Mouse (Mus musculus) embryonic facial prominence, embryonic 11.5 days (tissue): ENCODE measurements at regions not wholly inside any gene's neighbourhood (a gene's known extent, or its start where the extent isn't known, plus 50 kb on each side); places are given as distances from the start of the nearest gene placed in this dataset.
A peak's percentile ranks its signal among the peaks of the same experiment; 100 is the strongest.

Experiments
- ATAC-seq: fragments of 200-750 bp; cut with Nextera tagmentation; replicated peaks from 2 replicates; pipeline ENCODE4 v1.8.0; 2017; ENCODE audit warnings: low read depth; ENCODE audit not compliant: insufficient number of reproducible peaks, low FRiP score, low TSS enrichment
- DNase-seq: peaks from one replicate; pipeline ENCODE4 v3.0.0-alpha.2; 2015; ENCODE audit warnings: low spot score
- H3K27ac ChIP-seq: fragments of 300-500 bp; sonication (generic); replicated peaks from 2 replicates; pipeline ENCODE4 v1.5.1; 2014; ENCODE audit warnings: mild to moderate bottlenecking, low read depth, low read length, control low read depth
- H3K27me3 ChIP-seq: fragments of 300-500 bp; sonication (generic); 2 replicates; pipeline ENCODE4 v1.6.1; 2014; ENCODE audit warnings: mild to moderate bottlenecking, low read length, moderate library complexity, mixed read lengths; ENCODE audit not compliant: control insufficient read depth, insufficient read depth
- H3K36me3 ChIP-seq: fragments of 300-500 bp; sonication (generic); replicated peaks from 2 replicates; pipeline ENCODE4 v1.6.1; 2014; ENCODE audit warnings: low read depth, mild to moderate bottlenecking, low read length, moderate library complexity, mixed read lengths; ENCODE audit not compliant: control insufficient read depth, insufficient read depth
- H3K4me1 ChIP-seq: fragments of 300-500 bp; sonication (generic); 2 replicates; pipeline ENCODE4 v1.6.1; 2014; ENCODE audit warnings: low read length, mixed read lengths; ENCODE audit not compliant: control insufficient read depth, insufficient read depth
- H3K4me2 ChIP-seq: fragments of 300-500 bp; sonication (generic); 2 replicates; pipeline ENCODE4 v1.6.1; 2014; ENCODE audit warnings: low read depth, mild to moderate bottlenecking, control low read depth, low read length, moderate library complexity
- H3K4me3 ChIP-seq: fragments of 300-500 bp; sonication (generic); 2 replicates; pipeline ENCODE4 v1.5.1; 2014; ENCODE audit warnings: low read depth, low read length, control low read depth
- H3K9ac ChIP-seq: fragments of 300-500 bp; sonication (generic); replicated peaks from 2 replicates; pipeline ENCODE4 v1.6.1; 2014; ENCODE audit warnings: mild to moderate bottlenecking, control low read depth, low read length
- H3K9me3 ChIP-seq: fragments of 300-500 bp; sonication (generic); replicated peaks from 2 replicates; pipeline ENCODE4 v1.6.1; 2016; ENCODE audit warnings: mild to moderate bottlenecking, low read length, inconsistent platforms, mixed read lengths; ENCODE audit not compliant: control insufficient read depth
- WGBS: fragments of 180-500 bp; shearing (Covaris S2); extraction: QIAGEN DNeasy Blood & Tissue Kit; methylation state at CpG from one replicate; pipeline ENCODE4 v1.1.7; 2014; 5-methylcytosine and 5-hydroxymethylcytosine counted together

DNA sequence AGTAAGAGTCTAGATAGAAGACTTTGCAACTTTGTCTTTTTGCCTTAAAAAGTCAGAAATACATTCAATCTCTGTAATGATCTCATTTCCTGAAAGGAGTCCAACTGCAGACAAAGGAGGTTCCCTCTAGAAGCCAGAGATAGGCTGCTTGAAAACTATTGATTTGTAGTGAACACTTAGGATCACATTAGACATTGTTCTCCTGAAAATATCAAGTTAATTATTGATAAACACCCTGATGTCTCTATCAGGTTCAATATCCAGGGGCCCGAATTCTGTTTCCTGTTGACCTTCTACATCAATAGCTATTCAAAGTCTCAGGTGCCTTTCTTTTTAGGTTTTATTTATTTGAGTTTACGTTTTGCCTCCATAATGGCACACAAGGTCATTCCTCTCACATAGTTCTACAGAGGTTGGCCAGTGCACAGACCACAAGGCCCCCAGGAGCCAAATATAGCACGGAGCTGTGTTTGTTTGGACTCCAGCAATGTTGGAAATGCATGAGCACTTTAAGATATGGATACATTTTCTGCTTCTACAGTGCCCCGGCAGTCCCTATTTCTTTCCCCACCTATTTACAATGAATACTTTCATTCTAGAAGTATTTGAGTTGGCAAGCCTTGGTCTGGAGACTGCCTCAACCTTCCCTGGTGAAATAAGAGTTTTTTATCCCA, 265.7 kb downstream of the Fign start:
- Histone ChIP-seq H3K4me3 (no peak overlapping the region), H3K4me1 (no peaks in the 10 kb centered on the region), H3K36me3 (no peaks in the 10 kb centered on the region), H3K27me3 (no peaks in the 10 kb centered on the region), H3K4me2 (no peak overlapping the region), H3K27ac (no peak overlapping the region), H3K9me3 (no peaks in the 10 kb centered on the region), H3K9ac (no peak overlapping the region)
- 76% methylated on average over 4 of the region's 4 CpGs for WGBS
- ATAC-seq (no peak), DNase-seq (no peak)

DNA sequence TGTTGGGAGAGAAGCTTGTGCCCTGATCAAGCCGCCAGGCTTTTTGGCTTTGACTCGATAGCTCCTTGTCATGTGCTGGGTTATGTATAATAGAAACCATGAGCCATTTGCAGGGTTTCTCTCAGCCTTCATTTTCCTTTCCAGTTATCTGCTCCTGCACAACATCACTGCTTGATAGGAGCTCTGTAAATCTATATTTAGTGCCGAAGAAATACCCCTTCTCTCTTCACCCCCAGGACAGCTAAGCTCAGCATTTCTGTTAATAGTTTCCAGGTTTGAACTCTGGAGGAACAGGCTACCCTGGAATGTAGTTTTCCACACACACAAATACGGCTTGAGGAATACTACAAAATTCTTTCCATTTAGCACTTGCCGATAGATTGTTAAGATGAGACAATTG, 267.4 kb downstream of the Fign start:
- no peaks in the 10 kb centered on the region for H3K36me3 ChIP-seq
- H3K4me2 ChIP-seq, result no peak overlapping the region
- H3K9ac ChIP-seq, result no peak overlapping the region
- no peaks in the 10 kb centered on the region for H3K9me3 ChIP-seq
- H3K27ac ChIP-seq, result no peak overlapping the region
- ATAC-seq, result peak; percentile 59
- H3K4me3 ChIP-seq, result no peak overlapping the region
- DNase-seq, result peak; percentile 62
- H3K4me1 ChIP-seq, result no peaks in the 10 kb centered on the region
- WGBS, result 47% methylated on average over 5 of the region's 5 CpGs
- no peaks in the 10 kb centered on the region for H3K27me3 ChIP-seq

DNA sequence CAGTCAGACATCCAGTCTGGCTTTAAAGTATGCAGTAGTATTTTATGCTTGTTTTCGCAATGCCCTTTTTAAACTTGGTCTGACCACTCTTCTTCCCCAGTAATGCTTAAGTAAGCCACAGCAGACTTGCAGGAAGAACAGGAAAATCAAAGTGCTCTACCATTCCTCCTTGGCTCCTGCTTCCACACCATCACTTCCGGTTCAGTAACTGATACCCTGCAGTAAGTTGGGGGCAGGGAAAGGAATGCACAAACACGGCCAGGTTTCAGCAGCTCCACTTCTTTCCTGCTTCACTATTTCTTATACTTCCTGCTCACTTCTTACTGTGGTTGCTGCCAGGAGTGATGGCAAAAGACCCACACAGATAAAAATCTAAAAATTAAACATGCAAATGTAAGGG, 269.2 kb downstream of the Fign start:
- ATAC-seq (no peak), DNase-seq (peak; percentile 69)
- Histone ChIP-seq H3K27me3 (no peaks in the 10 kb centered on the region), H3K4me1 (no peaks in the 10 kb centered on the region), H3K36me3 (no peaks in the 10 kb centered on the region), H3K4me2 (no peak overlapping the region), H3K27ac (no peak overlapping the region), H3K4me3 (no peak overlapping the region), H3K9me3 (no peaks in the 10 kb centered on the region), H3K9ac (no peak overlapping the region)
- 38% methylated on average over 3 of the region's 3 CpGs for whole genome bisulfite sequencing

DNA sequence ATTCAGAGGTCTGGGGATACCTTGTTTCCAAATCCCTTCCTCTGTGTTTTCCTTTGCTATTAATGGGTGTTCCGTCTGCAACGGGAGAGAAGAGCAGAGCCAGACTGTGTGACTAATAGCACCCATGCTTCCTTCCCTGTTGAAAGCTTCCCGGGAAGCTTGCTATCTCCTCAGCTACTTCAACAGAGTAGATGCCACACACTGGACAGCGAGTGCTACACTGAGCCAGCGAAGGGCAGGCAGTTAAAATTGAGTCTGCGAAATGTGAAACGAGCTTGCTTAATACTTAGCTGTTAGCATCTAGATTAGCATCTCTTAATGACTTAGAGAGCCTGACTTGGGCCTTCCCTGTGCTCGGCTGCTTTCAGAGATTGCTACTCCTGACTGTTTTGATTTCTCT, 278.4 kb downstream of the Fign start:
- H3K4me1 ChIP-seq, result no peaks in the 10 kb centered on the region; the same call in 1 of the 2 replicates
- no peak overlapping the region for H3K4me3 ChIP-seq
- H3K4me2 ChIP-seq, result no peak overlapping the region
- H3K9me3 ChIP-seq, result no peaks in the 10 kb centered on the region
- DNase-seq (peak; percentile 26), ATAC-seq (no peak)
- WGBS, result 8% methylated on average over 8 of the region's 8 CpGs
- H3K36me3 ChIP-seq, result no peaks in the 10 kb centered on the region
- no peak overlapping the region for H3K9ac ChIP-seq
- H3K27me3 ChIP-seq, result no peaks in the 10 kb centered on the region
- H3K27ac ChIP-seq, result no peak overlapping the region
